Mouse (Mus musculus) ZHBTc4 (cell line): ENCODE data around the gene Gm9195.

Experiments used
- DNase-seq: peaks from one replicate; pipeline ENCODE4 v3.0.0-alpha.2; 2011; ENCODE audit warnings: low read depth, low spot score

Gm9195 gene

DNA sequence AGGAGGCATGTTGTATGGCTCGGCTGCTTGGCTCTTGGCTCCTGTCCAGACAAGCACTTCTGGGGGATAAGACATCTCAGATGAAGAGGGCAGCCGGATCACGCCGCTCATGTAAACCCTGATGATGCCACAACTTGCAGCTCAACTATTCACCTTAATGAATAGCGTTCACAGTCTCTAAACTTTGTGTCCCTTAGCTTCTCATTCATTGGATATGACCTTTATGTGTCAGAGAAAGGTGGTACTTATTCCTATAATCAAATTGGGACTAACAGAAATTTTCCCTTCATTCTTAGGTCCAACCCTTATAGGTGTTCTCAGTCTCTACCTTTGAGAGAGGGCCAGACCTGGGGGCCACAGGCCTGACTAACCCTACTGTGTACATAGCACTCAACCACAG, at the start of gene Gm9195:
Gene Gm9195, minus strand, starts transcription at position 101 of the 400 bp plus-strand sequence.
- DNase-seq, result no peak

DNA sequence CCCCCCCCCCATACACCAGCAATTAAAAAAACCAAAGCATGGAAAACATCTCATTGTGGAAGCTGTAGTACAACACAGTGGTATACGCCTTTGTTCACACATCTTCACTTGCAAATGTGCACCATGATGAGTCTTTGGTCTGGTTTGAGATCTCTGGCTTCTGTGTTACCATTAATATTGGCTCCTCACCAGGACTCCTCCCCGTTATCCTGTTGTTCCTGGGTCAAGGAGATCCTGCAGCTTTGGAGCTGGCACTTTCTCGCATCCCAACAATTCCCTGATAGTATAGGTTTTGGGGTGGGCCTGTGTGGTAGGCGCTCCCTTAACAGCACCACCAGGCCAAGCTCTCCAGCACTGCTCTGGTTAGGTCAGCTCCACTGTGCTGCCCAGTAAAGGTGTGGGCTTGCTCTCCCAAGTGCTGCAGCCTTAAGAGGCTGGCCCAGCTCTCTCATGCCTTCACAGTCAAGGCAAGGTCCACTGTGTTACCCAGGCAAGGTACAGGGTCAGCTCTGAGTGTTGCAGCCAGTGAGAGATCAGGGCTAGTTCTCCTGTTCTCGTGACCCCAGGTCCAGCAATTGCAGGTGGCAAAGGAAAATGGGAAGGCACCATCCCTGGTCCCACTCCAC, 44.9 kb upstream of the Gm9195 start:
- DNase-seq, result no peak

DNA sequence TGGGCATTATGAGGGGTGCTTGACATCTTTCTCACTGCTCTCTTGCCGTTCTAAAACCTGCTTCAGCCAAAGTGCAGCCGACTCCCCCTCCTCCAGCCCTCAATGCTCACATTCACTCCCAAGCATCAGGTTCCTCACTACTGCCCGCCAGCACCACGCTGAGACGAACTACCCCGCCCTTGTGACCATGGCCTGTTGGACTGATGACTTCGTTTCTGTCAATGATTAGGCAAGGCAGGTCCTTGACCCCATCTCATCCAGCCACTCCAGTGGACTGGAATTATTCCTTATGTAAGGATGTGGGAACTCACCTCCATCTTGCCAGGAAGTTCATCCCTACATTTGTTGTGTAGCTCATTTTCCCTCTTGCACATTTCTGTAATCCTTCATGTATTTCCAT, 42.2 kb upstream of the Gm9195 start:
- no peak for DNase-seq

DNA sequence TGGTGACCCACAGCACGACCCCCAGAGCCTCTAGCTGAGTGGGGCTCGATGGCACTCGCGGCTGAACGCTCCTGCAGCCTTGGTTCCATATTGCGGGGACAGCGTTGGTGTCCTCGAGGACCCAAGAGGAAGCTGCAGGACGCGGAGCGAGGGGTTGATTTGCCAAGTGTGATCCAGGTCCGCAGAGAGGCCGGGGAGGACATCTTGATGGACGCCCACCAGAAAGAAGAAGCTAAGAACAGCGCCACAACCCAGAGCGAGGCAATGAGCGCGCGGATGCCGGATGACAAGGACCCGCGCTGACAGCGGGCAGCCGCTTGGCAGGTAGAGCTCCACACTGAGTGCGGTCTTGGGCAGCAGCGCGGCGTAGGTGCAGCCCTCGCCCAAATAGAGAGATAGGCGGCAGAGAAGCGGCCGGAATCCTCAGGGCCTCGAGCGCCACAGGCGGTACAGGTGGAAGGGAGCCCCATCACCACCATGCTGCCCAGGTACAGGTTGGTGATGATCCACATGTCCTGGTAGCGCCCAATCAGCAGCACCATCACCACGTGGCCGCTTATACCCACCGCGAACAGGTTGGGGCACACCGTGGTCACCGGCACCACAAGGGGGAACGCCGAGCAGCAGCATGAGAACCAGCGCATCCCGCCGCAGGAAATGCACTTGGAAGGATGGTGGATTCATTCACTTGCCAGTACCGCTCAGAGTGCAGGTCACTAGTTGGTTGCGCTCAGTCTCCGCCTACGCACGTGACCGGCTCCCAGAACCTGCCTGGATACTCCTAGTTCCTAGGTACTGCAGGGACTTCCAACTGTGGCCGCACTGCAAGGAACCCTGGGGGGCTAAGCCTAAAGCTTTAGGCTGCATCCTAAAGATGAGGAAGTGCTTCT, 40.6 kb upstream of the Gm9195 start:
- DNase-seq, result peak; percentile 41

DNA sequence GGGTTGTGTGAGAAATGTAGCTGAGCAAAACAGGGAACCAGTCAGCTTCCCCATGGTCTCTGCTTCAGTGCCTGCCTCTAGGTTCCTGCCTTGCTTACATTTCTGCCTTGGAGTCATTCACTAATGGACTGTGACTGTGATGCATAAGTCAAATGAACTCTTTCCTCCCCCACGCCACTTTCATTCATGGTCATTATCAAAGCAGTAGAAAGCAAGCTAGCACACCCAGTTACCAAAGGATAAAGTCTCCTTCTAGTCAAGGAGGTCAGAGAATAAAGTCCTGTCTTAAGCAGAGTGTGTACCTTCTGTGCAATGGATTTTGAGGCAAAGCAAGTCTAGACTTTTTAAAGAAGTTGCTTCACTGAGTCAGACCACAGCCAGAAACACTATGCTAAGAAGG, 35.5 kb upstream of the Gm9195 start:
- no peak for DNase-seq

DNA sequence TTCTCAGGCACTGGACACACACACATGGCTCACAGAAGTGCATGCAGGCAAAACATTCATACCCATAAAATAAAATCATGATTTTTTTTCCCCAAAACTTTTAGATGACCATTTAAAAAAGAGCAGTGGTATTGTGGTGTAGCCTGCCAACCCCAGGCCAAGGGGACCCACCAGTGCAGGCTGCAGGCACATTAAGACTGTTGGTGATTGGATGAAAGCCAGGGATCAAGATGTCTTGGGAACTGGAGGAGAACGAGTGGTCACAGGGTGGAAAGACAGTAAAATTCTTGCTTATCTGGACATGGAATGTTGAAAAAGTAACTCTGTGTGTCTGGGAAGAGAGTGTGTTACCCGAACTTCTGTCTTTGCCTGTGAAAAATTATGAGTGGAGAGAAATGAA, 27.9 kb upstream of the Gm9195 start:
- DNase-seq, result no peak

DNA sequence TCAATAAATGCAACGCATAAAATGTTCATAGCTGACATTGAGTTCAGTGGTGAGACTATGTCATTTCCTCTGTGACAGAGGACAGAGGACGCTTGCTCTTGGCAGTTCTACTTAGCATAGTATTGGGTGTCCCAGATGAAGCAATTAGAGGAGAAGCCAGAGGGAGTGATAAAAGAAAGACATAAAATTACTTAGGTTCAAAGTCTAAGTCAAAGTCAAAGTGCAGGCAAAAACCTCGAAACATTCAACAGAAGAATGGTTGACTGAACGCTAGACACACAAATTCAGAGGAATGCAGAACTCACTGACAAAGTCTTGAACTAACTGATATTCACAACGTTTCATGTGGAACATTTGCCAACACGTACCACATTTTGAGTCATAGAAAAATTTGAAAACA, 27.1 kb upstream of the Gm9195 start:
- DNase-seq, result no peak

DNA sequence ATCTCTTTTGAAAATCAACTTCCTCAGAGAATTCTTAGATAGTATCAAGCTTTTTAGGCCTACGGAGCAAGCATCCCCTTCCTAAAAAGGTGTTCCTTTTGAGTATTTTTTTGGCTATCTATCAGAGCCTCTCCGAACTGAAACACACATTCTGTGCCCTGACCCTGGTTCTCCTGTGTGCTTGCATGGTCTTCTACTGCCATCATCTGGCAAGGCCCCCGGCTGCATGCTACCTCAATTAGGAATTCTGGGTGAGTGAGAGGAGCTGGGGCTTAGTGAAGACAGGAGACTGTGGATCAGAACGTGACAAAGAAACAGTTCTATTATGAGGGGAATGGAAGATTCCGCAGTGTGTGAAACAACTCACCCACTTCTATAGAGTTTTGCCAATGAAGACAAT, 24.7 kb upstream of the Gm9195 start:
- DNase-seq, result peak; percentile 28

DNA sequence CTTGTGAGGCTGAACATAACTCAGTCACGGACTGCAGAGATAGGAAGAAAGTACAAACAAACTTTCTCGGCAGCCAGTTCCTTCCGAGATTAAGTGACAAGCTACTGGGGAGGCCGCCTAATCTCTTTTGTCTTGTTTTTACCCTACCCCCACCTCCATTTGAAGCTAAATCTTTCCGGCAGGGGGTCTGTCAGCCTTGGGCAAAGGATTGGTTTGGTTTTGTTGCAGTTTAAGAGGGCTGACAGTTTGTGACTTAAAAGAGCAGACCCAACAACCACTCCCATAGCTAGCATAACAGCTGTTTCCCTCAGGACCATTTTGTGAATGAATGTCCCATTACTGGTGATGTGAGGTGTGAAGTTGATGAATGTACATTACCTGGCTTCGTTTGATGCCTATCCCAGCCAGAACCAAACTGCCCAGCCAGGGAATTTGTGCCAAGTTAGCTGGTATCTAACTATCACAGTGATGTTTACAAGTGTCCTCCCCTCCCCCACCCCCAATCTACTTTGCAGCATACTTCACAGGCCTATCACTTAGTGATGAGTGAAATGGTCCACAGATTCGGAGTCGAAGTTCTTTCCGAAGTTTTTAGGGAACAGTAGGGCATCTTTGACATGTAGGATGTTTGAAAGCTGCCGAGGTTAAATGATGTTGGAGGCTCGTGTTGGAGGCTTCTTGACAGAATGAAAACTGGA, 15.2 kb upstream of the Gm9195 start:
- DNase-seq, result peak; percentile 46

DNA sequence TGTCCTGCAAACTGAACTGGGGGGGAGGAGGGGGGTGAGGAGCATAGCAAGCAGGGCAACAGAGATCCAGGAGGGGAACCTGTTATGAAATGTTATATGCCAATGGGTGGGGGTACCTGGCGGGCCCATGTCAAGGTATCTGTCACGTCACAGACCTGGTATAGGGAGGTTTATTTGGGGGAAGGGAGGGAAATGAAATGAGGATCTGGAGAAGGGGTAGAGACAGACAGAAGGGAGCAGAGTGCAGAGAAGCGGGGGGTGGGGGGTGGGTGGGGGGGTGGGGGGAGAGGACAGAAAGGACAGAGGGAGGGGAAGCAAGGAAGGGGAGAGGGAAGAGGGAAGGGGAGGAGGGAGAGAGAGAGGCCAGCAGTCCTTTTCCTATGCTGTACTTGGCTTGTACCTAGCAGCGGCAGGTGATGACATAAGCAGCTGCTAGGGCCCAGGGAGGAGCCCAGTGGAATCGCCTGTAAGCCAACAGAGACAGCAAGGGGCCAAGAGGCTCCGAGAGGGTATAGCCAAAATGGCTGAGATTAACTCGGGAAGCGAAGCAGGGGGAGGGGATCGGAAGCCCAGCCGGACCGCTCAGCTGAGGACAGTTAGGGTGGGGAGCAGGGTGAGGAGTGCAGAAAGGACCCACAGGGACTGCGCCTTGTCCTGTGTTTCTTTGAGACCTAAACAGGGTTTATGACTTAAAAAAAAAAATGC, 14.5 kb upstream of the Gm9195 start:
- peak; percentile 19 for DNase-seq

DNA sequence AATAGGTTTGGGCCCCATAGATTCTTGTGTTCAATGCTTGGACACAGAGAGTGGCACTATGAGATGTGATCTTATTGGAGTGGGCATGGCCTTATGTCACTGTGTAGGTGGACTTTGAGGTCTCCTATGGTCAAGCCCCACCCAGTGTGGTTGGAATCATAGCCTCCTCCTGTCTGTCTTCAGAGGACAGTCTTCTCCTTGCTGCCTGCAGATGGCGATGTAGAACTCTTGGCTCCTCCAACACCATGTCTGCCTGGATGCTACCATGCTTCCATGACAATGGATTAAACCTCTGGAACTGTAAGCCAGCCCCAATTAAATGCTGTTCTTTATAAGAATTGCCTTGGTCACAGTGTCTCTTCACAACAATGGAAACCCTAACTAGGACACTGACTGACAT, 13.3 kb upstream of the Gm9195 start:
- peak; percentile 34 for DNase-seq

DNA sequence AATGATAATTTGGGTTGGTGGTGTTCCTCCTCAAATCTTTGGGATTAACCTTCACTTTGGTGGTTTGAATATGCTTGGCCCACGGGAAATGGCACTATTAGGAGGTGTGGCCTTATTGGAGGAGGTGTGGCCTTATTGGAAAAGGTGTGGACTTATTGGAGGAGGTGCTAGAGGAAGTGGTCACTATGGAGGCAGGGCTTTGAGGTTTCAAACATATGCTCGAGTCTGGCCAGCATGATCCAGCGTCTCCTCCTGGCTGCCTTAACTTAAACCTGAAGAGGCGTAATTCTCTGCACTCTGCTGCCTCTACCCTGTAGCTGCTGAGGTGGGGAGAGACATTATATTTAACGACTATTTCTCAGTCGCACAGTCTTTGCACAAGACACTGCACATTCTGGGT, 11.6 kb upstream of the Gm9195 start:
- DNase-seq, result no peak

DNA sequence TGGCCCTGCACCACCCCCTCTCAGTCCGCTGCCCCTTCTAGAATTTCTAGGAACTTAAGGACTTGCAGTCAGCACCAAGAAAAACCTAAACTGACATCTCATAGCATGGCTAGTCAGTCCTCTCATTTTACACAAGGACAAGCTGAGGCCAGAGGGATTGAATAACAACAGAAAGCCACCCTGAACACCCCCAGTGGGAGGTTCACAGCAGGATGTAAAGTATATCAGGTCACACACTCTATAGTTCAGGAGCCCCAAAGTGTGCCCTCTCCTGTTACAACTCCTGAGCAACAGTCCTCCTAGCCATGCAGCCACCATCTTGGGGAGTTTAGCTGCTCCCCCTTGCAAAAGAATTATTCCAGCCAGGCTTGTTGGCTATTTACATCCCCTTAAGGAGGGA, 2.1 kb upstream of the Gm9195 start:
- no peak for DNase-seq

DNA sequence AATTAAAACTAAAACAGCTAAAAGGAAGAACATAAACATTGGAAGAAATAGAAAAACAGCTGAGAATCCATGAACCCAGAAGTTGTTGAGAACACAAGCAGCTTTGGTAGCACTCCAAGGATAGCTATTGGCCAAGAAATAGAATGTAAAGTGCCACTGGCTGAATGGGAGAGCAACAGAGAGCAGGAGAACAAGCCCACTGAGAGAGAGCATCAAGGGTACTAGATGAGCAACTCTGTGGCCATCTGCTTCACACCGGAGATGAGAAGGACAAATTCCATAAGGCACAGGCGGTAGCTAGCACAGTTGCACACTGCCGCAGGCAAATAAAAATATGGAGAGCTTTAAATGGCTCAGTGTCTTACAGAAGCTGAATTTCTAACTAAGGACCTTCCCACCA, 1.3 kb downstream of the Gm9195 start:
- no peak for DNase-seq

DNA sequence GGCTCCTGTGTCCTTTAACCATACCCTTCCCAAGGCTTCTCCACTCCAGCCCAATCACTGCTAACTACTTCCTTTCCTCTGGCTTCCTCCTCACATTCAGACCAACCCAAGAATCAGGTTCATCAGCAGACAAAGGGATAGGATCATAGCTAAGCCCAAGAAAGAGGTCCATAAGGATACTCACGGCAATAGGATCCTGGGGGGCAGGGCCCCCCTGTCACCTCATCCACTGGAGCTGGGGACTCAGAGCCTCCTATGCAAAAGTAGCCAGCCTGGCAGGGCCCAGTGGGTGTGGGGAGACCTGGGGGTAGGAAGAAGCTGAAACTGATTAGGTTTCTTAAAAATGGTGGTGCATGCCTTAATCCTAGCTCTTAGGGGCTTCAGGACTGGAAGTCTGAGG, 17.1 kb downstream of the Gm9195 start:
- no peak for DNase-seq

DNA sequence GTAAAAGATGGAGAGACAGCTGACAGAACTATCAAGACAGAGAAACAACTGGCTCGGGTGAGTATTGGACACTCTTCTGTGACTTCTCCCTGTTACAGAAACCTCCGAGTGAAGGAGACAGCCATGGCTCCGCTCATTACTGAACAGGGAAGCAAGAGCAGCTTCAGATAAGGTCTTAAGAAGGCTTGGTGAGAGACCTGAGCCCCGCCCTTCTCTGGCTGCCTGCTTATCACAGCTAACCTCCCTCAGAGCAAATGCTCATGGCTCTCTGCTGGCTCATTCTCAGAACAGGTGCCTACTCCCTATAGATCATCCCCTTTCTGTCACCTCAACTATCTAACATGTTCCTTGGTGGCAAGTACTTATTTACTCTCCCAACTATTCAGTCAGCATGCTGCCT, 23.2 kb downstream of the Gm9195 start:
- DNase-seq, result no peak

DNA sequence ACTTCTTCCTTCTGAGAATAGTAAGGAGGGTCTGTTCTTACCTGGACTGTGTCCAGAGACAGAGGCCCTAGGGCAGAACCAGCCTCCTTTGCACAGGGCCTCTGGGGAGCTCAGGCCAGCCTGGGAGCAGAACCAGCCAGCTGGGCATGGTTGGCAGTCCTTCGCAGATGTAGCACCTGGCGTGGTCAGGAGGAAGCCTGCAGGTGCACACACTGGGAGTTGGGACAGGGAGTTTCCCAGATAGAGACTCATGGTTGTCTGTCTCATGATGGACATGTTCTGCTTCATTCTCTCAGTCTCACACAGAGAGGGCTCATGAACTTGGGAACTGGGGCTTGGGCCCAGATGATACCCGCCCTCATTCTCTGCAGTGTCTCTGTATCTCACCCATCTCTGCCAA, 25.3 kb downstream of the Gm9195 start:
- DNase-seq, result no peak

DNA sequence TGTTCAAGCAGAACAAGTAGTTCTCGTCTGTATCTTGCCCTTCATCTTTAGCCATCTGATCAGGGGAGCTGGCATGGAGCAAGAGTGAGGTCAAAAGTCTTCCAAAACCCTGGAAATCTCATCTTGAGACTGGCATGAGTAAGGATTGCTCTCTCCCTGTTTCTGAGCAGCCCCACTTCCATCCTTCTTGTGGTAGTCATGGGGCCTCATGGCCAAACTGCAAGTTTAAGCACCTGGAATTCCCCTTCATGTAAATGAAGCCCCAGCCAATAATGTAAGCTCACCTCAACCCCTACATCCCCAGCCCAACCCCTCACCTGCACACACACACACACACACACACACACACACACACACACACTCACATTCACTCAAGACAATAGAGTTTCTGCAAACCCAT, 30.0 kb downstream of the Gm9195 start:
- no peak for DNase-seq

DNA sequence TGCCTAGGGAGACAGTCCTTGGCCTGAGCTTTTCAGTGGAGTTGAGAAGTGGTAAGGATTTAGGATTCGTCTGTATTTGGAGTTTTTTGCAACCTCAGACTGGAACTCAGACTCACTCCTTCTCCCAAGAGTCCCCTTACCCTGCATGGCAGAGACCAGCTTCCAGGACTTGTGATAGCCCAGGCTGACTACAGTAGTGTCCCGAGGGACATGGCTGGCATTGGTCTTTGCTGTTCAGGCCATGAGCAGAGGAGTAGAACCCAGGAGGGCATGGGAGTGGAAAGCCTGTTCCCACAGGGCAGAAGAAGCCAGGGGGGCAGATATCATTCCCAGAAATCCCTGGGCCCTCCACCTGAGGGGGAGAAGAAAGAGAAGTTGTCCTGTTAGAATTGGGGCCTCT, 31.3 kb downstream of the Gm9195 start:
- no peak for DNase-seq

DNA sequence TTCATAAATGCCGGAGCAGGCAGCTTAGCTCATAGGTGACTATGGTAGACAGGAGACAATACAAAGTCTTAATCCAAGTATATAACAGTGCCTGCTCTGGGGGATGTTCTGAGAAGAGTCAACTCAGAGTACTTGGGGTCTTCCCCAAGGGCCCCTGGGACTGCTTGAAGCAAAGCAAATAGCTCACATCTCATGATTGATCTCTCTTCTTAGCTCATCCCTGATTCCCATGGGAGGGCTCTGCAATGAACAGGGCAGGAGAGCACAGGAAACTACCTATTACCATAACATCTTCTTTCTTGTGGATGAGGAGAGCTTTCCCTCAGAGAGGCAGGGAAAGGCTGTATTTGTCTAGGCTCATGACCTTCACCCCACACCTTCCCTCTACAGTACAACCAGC, 32.7 kb downstream of the Gm9195 start:
- no peak for DNase-seq

DNA sequence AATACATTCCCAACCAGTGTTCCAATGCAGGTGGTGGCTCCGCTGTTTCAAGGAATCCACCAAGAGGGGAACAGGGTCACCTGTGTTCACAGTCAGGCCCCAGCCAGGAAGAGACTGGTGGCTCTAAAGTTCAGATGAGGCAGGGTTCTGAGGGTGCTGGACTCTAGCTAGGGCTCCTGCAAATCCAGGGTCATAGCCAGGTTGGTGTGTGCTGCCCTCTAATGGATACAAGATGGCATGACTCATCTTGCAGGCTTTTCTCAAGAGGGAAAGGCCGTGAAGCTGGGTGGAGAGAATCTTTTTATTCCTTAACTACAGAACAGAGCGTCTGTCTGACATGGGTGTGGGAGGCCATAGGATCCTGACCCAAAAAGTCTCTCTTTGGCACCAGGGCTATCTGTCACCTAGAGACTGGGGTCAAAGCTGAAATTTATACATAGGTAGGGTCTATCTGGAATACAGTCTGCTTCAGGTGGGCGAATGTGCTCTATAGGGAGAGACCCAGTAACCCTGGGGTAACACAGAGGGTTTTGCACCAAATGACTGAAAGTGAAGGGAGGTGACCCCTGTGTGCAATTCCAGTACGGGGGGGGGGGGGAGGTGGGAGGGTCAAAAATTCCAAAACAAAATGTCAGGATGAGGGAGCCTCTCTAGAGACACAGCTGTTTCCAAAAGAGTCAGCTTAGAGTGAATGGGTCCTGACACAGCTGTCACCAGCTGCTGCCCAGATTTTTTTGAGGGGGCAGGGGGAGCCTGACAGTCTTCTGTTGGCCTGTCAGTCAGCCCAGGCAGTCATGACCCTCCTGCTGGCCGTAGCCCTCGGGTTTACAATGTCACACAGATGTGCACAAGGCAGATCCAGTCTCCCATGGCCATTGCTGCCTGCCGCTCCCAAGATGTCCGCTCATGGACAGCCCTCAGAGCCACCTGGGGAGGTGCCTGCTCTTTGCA, 44.2 kb downstream of the Gm9195 start:
- peak; percentile 48 for DNase-seq
